Mouse (Mus musculus) liver, adult 2 months (tissue): ENCODE measurements around the gene Wdr19. TPM values are rescaled to one million over a fixed set of nuclear protein-coding genes. Genes with fewer than 3 reads are reported as not detected.

Experiments
- DNase-seq: peaks from one replicate; pipeline ENCODE4 v3.0.0-alpha.2; 2011; ENCODE audit warnings: low read depth, low spot score; ENCODE audit errors: extremely low read depth
- H3K27ac ChIP-seq: fragments of 200-500 bp; replicated peaks from 2 replicates; pipeline ENCODE4 v1.5.1; 2012; ENCODE audit warnings: low read depth, mild to moderate bottlenecking, control low read depth, inconsistent platforms, low read length; ENCODE audit not compliant: insufficient read depth
- H3K27me3 ChIP-seq: fragments of 200-500 bp; 2 replicates; pipeline ENCODE4 v1.6.1; 2012; ENCODE audit warnings: mild to moderate bottlenecking, moderate library complexity, low read length, inconsistent platforms; ENCODE audit not compliant: control insufficient read depth, insufficient read depth
- H3K36me3 ChIP-seq: fragments of 200-500 bp; 2 replicates; pipeline ENCODE4 v1.6.1; 2012; ENCODE audit warnings: low read length, inconsistent platforms; ENCODE audit not compliant: control insufficient read depth, insufficient read depth
- H3K4me1 ChIP-seq: fragments of 200-500 bp; 2 replicates; pipeline ENCODE4 v1.6.1; 2011; ENCODE audit warnings: low read length; ENCODE audit not compliant: control insufficient read depth, insufficient read depth
- H3K4me3 ChIP-seq: fragments of 200-500 bp; 2 replicates; pipeline ENCODE4 v1.5.1; 2011; ENCODE audit warnings: low read depth, mild to moderate bottlenecking, control low read depth, low read length, moderate library complexity; ENCODE audit not compliant: insufficient read depth
- H3K79me2 ChIP-seq: fragments of 200-500 bp; 2 replicates; pipeline ENCODE4 v1.6.1; 2012; ENCODE audit warnings: inconsistent platforms, mild to moderate bottlenecking, low read length, moderate library complexity; ENCODE audit not compliant: control insufficient read depth, insufficient read depth
- H3K9ac ChIP-seq: fragments of 200-500 bp; 2 replicates; pipeline ENCODE4 v1.6.1; 2012; ENCODE audit warnings: low read depth, mild to moderate bottlenecking, control low read depth, inconsistent platforms, low read length
- CTCF ChIP-seq: fragments of 200-500 bp; IDR thresholded peaks from 2 replicates; pipeline ENCODE4 v1.5.1; 2011; ENCODE audit warnings: low read depth, low read length, control low read depth
- POLR2A ChIP-seq: fragments of 200-500 bp; IDR thresholded peaks from 2 replicates; pipeline ENCODE4 v1.6.1; 2011; ENCODE audit warnings: low read length, control low read depth; ENCODE audit not compliant: insufficient read depth; ENCODE audit errors: extremely low read depth
- WGBS: fragments of 180-500 bp; shearing (Covaris S2); methylation state at CpG from one replicate; pipeline ENCODE4 v1.1.7; 2018; 5-methylcytosine and 5-hydroxymethylcytosine counted together
- polyA plus RNA-seq: library from polyadenylated mRNA; depleted of rRNA; stranded (reverse); fragments of >200 nt; gene quantifications from 2 replicates; pipeline ENCODE4 v1.2.3, GENCODE M21; 2012; rRNA removed
- total RNA-seq: library from RNA; depleted of rRNA; stranded (reverse); fragments of >200 nt; gene quantifications from 2 replicates; pipeline ENCODE4 v1.2.3, GENCODE M21; 2014; rRNA removed

The Wdr19 gene
- total and polyA plus RNA-seq, 2 experiments = 0.57 to 2.8 TPM

DNA sequence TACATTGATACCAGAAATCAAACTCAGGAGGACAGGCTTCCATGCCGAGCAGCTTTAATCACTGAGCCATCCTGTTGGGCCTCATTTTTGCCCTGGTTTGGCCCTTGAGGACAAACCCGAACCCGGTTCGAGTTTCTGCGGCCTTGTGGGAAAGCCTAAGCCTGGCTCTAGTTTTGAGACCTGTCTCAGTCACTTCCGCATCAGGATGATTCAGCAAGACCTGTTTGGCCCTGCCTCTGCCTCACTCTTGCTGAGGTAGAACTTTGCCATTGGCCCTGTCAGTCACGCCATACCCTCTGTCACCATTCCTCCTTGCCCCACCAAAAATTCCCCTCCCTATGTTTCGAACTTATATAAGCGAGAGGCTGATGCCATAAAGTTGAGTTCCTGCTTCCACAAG is 100.6 kb downstream of the Wdr19 start:
- H3K27me3 ChIP-seq = no peaks in the 10 kb centered on the region
- no peak overlapping the region for H3K4me3 ChIP-seq
- H3K36me3 ChIP-seq = peaks cover 21% of the 10 kb centered on the region
- DNase-seq = no peak
- WGBS = 96% methylated on average over 9 of the region's 9 CpGs
- H3K4me1 ChIP-seq = no peaks in the 10 kb centered on the region
- H3K9ac ChIP-seq = no peak overlapping the region
- H3K27ac ChIP-seq = no peak overlapping the region
- H3K79me2 ChIP-seq = no peaks in the 10 kb centered on the region
- TF ChIP-seq CTCF (no peak), POLR2A (no peak)

DNA sequence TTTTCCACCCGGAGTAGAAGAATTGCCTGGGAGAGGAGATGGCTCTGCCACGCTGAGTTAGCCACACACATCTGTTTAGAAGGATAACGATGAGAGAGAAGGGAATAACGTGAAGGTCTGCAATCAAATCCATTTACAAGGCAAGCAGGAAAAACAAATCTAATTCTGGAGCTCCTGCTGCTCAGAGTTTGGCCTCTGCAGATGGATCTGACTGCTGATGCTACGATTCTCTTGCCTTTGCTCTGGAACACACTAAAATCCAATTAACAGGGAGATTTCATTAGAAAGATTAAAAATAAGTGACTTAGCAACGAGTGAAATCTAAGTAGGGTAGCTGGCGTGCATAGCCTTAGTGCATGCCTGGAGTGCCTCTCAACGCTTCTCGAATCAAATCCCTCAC is 106.0 kb downstream of the Wdr19 start:
- H3K4me3 ChIP-seq = no peak overlapping the region

DNA sequence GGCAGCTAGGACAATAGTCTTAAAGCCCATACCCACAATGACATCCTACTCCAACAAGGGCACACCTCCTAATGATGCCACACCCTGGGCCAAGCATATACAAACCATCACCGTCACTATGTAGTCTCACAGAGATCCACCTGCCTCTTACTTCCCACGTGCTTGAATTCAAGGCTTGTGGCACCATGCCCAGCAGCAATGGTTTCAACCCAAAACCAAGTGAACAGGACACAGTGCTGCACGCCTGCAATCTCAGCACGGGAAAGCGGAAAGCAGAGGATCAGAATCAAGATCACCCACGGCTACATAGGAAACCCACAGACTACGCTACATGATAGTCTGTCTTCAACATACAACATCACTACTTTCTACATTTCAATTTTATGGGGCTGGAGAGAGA is 108.7 kb downstream of the Wdr19 start:
- Histone ChIP-seq H3K9ac (no peak overlapping the region), H3K4me3 (no peak overlapping the region), H3K27ac (no peak overlapping the region), H3K4me1 (no peaks in the 10 kb centered on the region), H3K27me3 (no peaks in the 10 kb centered on the region), H3K36me3 (peaks cover 26% of the 10 kb centered on the region), H3K79me2 (no peaks in the 10 kb centered on the region)
- WGBS = 98% methylated on average over 7 of the region's 7 CpGs
- DNase-seq = no peak
- no peak for TF ChIP-seq POLR2A

More for the DNA sequence above, 106.0 kb downstream of the Wdr19 start:
- 88% methylated on average over 9 of the region's 9 CpGs for WGBS
- no peaks in the 10 kb centered on the region for H3K79me2 ChIP-seq
- DNase-seq = no peak
- peaks cover 22% of the 10 kb centered on the region for H3K36me3 ChIP-seq
- no peak overlapping the region for H3K27ac ChIP-seq
- no peaks in the 10 kb centered on the region for H3K27me3 ChIP-seq
- H3K4me1 ChIP-seq = no peaks in the 10 kb centered on the region
- H3K9ac ChIP-seq = no peak overlapping the region
- TF ChIP-seq POLR2A (no peak), CTCF (no peak)

DNA sequence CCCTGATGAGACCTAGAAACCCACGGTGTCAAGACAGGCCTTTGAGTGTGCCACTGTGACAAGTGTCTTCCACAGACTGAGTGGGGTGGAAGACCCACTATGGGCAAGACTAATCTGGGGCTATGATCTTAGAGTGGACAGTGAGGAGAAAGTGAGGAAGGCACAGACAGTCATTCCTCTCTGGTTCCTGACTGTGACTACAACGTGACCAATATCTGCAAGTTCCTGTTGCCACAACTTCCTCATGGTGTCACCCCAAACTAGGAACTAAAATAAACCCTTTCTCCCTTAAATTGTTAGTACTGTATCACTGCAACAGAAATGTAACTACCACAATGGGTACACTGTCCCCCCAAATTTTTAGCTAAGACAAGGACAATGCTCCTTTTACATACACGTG is 109.4 kb downstream of the Wdr19 start:
- no peak for TF ChIP-seq CTCF
- no peak for TF ChIP-seq POLR2A
- H3K27me3 ChIP-seq = no peaks in the 10 kb centered on the region
- H3K9ac ChIP-seq = no peak overlapping the region
- DNase-seq = peak; percentile 18
- no peaks in the 10 kb centered on the region for H3K4me1 ChIP-seq
- WGBS = 89% methylated on average over 3 of the region's 3 CpGs
- no peaks in the 10 kb centered on the region for H3K79me2 ChIP-seq
- H3K4me3 ChIP-seq = no peak overlapping the region
- H3K36me3 ChIP-seq = peaks cover 29% of the 10 kb centered on the region
- H3K27ac ChIP-seq = no peak overlapping the region

Other genes with a start within 250 kb of the Wdr19 start
- 0.46 and 0.67 TPM in 2 replicates for gene Tlr6, start 239.6 kb upstream of the Wdr19 start, total RNA-seq
- 0.15 and 0.18 TPM in 2 replicates for gene Tlr6, start 239.6 kb upstream of the Wdr19 start, polyA plus RNA-seq
- 16.6 and 20.2 TPM in 2 replicates for gene Fam114a1, start 229.6 kb upstream of the Wdr19 start, total RNA-seq
- gene Fam114a1, start 229.6 kb upstream of the Wdr19 start, polyA plus RNA-seq = 9.0 and 11.9 TPM in 2 replicates
- 0.40 and 0.65 TPM in 2 replicates for gene Tmem156, start 107.6 kb upstream of the Wdr19 start, total RNA-seq
- not detected in 2 replicates for gene Tmem156, start 107.6 kb upstream of the Wdr19 start, polyA plus RNA-seq
- gene Klhl5, start 92.2 kb upstream of the Wdr19 start, total RNA-seq = 18.5 and 23.8 TPM in 2 replicates
- gene Klhl5, start 92.2 kb upstream of the Wdr19 start, polyA plus RNA-seq = 13.8 and 15.3 TPM in 2 replicates
- gene Rfc1, start 136.0 kb downstream of the Wdr19 start, total RNA-seq = 16.5 and 19.3 TPM in 2 replicates
- gene Rfc1, start 136.0 kb downstream of the Wdr19 start, polyA plus RNA-seq = 3.7 and 4.6 TPM in 2 replicates
- 40.2 and 49.9 TPM in 2 replicates for gene Klb, start 148.6 kb downstream of the Wdr19 start, total RNA-seq
- gene Klb, start 148.6 kb downstream of the Wdr19 start, polyA plus RNA-seq = 16.7 and 17.7 TPM in 2 replicates
- 423 and 451 TPM in 2 replicates for gene Rpl9, start 191.7 kb downstream of the Wdr19 start, total RNA-seq
- 91.1 and 95.8 TPM in 2 replicates for gene Rpl9, start 191.7 kb downstream of the Wdr19 start, polyA plus RNA-seq
- 25.0 and 30.8 TPM in 2 replicates for gene Lias, start 191.8 kb downstream of the Wdr19 start, total RNA-seq
- gene Lias, start 191.8 kb downstream of the Wdr19 start, polyA plus RNA-seq = 11.1 and 13.3 TPM in 2 replicates
- 118 and 169 TPM in 2 replicates for gene Ugdh, start 236.3 kb downstream of the Wdr19 start, total RNA-seq
- gene Ugdh, start 236.3 kb downstream of the Wdr19 start, polyA plus RNA-seq = 43.3 and 43.7 TPM in 2 replicates